Mouse (Mus musculus): ENCODE data around the gene Dcdc2a.

Gene Dcdc2a

DNA sequence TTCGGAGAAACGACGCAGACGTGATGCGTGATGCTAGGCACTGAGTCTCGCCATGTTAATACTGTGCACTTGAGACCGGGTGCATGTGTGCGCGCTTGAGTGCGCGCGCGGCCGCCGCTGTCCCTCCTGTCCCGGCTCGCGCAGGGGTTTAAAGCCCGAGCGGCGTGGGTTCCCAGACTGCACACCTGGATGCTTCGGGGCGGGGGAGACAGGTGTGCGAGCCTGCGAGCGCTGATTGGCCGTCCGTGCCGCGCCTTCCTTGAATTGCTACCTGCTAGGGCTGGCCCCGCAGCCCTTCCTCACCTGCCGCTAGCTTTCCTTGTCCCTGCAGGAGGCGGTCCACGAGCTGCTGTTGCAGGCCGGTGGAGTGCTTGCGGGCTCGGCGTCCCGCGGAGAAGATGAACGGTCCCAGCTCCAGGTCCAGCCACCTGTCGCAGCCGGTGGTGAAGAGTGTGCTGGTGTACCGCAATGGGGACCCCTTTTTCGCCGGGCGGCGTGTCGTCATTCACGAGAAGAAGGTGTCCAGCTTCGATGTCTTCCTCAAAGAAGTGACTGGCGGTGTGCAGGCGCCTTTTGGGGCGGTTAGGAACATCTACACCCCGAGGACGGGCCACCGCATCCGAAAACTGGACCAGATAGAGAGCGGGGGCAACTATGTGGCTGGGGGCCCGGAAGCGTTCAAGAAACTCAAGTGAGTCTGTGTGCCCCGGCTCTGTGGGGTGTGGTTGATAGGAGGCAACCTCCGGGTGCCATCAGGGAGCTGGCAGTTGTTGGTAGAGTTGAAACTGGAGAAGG is at the start of gene Dcdc2a:
Gene Dcdc2a (plus strand): TSS at position 132 of the 795 bp plus-strand sequence.
- DNase-seq: no peak

DNA sequence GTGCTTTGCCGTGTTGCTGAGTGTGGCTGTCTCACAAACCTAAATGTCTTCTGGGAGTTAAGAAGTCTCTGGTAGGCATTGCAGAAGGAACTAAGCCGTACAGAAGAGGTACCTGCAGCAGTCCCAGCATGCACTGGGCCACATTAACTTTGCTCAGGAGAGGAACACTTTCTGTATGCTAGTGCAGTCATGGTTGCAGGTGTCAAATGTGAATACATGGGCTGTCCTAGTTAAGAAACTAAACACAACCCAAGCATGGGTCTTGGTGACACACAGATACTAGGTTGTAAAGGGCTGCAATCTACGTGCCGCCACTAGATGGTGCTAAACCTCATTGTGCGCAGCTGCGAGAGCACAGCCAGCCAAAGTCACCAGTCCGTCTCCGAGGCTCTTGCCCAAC is 48.7 kb upstream of the Dcdc2a start:
- DNase-seq: peak; percentile 57

DNA sequence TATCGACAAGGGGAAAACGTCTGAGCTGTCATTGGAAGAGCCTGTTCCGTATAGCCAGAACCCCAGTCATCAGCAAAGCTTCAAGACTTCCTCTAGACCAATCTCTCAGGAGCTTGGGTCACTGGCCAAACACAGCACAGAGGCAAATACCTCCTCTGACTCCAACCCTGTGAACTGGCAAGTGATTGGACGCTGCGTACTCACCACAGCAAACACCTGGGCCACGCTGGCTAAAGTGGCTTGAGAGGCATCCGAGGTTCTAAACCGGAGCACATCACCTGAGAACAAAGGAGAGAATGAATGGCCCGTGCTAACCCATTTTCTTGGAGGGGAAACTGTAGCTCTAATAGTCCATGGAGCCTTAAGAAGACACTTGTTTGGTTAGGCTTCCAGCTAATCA is 37.5 kb upstream of the Dcdc2a start:
- DNase-seq: no peak

DNA sequence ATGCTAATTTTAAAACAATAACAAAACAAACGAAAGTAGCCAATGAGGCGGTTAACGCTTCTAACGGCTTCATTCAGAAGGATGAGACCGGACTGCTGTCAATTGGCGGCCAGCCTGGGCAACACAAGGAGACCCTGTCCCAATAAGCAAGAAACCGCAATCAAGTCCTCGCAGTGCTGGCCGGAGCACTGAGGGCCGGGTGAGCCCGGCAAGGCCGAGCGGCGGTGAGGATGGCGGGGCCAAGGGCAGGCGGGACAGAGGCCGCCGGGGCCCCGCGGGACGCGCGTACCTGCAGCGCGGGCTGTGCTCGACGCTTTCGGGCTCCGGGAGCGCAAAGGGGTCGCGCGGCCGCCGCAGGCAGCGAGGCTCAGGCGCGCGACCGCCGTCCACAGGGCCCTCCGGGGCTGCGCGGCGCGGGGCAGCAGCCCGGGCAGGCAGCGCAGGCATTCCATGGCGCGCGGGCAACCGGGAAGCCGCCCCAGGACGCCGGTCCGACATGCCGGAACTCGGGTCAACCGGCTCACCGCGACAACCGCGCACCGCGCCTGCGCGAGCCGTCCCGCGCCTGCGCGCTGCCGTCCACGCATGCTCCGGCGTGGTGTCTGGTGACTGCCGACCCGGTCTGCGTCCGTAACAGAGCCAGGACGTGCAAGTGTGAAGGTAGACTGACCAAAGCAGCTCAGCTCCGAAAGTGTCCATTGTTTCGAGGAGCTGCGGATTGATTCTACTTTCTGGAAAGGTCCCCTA is 35.8 kb upstream of the Dcdc2a start, which contains the start of gene Mrs2:
Gene Mrs2 (minus strand): TSS at position 587 of the 747 bp plus-strand sequence.
- peak; percentile 88 for DNase-seq

DNA sequence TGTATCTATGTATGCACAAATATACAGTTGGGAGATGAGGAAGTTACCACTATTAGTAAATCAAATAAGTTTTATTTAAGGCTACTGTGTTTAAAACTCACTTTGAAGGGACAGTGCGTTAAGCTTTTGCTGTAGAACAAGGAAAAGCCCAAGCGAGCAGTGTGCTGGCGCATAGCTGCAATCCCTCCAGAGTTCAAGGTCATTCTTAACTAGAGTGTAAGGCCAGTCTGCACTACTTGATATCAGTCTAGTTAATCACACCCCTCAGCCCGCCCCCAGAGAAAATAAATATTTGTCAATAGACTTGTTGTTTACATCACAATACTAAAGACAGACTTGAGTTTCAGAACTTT is 35.3 kb upstream of the Dcdc2a start:
- DNase-seq: no peak

DNA sequence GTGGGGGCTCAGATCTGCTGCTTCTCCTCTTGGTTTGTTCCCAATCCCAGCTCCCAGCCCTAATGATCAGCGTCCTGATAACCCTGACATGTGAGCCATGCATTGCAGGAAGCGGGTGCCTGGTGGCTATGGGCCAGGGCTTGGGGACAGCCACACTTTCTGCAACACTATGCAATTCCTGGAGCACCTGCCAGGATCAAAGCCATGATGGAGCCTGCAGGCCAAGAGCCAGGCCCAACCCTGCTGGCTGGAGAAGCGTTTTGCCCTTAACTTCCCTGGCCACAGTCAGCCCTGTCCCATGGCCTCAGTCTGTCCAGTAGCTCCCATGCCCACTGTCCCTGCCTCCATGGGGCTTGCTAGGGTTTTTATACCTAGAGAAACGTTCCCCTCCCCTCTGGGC is 33.4 kb upstream of the Dcdc2a start:
- DNase-seq: no peak

DNA sequence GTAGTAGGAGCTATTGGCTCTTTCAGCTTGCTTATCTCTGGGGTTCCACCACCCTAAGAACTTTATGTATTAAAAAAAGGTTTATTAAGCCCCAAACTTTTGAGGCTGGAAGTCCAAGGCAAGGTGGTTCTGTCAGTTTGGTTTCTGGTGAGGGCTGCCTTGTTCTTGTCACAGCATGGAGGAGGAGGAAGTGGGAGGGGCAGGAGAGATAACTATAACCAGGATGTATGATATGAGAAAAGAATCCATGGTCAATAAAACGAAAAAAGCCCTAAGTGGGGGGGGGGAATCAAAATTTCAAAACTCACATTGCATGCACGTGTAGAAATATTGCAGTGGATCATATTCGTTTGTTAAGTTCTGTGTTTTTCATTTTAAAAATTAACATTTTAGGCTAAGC is 32.7 kb upstream of the Dcdc2a start:
- no peak for DNase-seq

DNA sequence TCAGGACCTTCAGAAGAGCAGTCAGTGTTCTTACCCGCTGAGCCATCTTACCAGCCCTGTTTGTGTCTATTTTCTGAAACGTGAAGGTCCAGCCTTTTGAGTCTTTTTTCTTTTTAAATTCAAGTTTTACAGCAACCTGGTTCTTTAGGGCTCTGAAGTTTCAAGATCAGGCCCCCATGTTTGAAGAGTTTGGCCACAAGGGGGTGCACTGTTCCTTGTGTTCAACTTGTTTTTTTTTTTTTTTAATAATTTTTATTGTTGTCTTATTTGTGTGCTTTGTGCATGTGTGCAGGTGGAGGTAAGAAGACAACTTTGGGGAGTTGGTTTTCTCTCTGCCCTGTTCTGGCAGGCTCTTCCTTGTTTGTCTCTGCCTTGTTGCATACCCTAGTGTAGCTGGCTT is 31.1 kb upstream of the Dcdc2a start:
- DNase-seq: peak; percentile 38

DNA sequence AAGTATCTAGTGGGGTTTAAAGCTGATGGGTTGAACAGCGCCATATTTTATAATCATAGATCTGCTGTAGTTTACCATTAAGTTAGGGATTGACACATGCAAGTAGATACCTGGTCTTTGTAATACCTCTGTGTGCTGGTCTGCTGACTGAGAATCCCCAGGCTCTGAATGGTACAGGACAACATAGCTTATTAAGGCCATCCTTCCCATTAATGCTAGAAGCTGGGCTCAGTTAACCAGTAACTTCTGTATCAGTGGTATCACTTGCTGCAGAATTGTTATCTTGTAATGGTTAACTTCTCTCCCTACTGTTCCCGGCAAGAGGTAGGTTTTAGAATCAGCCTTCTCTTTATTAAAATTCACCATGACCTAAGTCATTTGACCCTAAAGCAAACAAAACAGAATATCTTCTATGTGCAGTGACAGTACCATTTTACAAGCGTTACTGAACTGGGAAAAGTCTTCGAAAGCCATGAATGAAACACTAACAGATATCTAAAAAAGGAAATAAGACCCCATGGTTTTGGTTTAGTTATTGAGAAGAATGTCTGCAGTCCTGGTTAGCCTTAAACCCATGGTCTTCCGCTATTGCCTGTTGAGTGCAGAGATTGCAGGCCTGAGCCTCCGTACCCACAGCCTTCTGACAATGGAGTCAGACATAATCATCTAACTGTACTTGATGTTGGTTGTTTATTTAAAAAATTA is 29.2 kb upstream of the Dcdc2a start:
- DNase-seq: no peak

DNA sequence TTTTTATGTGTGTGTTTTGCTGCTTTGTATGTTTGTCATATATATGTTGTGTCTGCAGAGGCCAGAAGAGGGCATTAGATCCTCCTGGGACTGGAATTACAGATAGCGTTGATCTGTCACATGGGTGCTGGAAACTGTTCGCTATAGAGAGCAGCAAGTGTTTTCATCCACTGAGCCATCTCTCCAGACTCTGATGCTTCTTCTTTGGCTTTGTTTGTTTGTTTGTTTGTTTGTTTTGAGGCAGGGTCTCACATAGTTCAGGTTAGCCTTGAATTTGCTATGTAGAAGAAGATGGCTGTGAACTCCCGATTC is 28.7 kb upstream of the Dcdc2a start:
- no peak for DNase-seq

DNA sequence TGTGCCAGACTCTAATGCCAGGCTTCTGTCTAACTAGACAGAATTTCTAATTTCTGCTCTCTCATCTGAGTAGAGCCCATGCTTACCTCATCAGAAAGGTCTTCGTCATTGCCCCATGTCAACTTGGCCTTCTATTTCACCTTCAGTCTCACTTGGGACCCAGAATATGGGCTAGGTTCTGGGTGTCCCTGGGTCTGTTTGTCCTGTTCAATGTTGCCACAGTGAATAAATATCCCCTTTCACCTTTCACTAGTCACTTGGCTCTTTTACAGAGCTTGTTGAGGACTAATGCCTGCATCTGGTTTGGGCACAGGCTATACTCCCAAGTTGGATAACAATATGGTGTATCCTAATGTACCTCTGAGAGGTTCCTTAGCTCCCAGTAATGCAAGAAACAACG is 16.3 kb upstream of the Dcdc2a start:
- no peak for DNase-seq

DNA sequence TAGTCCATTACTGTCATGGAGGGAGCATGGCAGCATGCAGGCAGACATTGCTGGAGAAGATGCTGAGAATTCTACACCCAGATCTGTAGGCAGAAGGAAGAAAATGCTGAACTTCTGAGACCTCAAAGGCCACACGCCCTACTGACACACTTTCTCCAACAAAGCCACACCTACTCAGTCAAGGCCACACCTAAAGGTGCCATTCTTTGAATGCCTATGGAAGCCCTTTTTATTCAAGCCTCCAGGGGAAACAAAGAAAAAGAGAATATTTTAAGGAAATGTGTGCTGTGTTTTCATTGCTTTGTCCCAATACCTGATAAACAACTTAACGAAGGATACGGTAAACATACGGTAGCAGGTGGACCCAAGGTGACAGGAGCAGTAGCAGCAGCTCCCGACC is 3.1 kb upstream of the Dcdc2a start:
- no peak for DNase-seq

DNA sequence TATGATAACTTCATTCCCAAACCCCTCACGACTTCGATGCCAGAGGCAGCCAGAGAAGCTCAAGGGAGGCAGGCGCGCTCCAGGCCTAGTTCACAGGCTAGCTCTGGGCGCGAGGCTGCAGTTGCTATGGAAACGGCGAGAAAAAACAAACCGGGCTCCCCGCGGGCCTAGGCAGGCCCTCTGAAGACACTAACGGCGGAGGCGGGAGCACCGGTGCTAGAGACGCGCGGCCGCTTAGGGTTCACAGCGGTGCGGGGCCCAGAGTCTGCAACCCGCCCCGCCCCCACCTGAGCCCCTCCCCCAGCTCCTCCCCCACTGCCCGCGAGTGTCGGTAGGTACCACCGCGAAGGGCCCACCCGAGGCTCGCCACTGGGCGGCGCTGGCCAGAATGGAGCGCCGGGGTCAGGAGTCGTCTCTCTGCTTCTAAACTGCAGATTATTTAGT is 671 bp upstream of the Dcdc2a start:
- DNase-seq: peak; percentile 67

DNA sequence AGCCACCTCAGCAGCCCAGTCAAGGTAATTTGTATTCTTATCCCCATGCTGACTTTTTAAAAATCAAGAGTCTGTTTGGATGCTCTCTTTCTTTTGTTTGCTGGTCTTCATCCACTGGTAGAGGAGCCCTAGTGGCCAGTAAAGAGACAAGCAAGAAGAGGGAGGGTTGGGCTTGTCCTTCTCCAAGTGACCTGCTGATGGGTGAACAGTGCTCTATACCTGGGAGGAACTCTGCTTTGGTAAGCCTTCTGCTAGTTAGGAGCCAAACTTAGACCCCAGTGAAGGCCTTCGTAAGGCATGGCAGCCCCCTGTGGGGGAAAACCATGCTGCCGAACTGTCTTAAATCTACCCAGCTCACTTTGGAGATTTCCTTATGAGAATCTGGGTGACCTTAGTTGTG is 10.9 kb downstream of the Dcdc2a start:
- no peak for DNase-seq

DNA sequence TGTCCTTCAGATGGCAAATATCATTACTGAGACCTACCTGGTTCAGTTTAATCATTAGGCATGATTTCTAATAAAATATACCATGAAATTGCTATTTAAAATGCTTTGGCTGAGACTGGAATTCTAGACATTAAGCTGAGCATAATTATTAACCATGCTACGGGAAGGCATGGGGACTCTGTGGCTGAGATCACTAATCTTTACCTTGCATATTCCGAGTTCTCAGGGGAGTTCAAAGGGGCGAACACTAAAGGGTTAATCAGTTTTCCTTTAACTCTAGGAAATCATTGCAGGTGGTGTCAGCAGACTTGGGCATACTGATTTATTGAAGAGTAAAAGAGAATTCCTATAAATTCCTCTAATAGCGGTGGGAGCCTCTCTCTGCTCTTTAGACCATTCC is 11.4 kb downstream of the Dcdc2a start:
- DNase-seq: no peak

DNA sequence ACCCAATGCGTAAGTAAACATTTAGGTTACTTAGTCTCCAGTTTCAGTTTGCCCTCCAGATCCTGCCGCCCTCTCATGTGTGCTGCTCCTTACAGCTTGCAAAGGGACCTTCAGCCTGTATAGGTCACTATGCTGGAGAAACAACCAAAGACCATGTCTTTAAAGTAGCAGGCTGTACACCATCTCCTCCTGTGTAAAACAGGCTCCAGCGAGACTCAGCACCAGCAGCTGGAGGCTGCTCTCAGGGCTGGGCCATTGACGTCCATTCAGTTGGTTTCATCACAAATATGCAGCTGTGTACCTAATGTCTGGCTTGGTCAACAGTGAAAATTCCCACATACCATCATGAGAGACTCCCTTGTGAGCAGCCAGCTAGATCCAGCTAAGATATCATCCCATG is 14.0 kb downstream of the Dcdc2a start:
- DNase-seq: no peak

DNA sequence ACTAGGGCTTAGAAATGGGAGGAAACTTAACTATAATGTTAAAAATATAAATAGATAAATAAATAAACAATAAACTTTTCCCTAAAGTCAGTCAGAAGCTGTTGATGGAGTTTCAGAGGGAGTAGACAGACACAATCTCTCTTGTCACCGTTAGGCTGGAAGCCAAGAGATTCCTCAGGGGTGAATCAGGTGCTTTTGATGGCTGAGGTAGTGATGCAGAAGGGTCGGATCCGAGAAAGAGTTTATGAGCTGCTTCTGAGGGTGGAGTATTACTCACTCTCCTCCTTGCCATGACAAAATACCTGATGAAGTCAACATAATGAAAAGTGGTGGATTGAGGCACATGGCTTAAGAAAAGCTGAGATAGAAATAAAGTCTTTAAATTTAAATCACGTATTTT is 15.0 kb downstream of the Dcdc2a start:
- no peak for DNase-seq

DNA sequence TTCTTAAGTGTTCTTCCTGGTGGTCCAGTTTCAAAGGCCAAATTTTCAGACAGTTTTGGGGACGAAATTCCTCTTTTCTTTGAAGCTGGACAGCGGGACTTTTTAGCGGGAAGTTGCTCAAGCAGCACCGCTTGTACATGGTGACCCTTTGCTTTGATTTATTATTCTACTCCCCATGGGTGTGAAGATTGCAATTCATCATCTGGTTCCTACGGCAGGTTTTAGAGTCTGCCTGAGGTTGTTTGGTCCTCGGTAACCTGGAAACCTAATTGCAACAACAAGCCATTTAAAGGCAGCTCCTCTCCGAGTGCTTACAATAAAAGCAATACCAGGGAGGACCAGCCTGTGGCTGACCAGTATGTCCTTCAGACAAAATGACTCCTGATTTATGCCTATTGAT is 21.5 kb downstream of the Dcdc2a start:
- DNase-seq: no peak

DNA sequence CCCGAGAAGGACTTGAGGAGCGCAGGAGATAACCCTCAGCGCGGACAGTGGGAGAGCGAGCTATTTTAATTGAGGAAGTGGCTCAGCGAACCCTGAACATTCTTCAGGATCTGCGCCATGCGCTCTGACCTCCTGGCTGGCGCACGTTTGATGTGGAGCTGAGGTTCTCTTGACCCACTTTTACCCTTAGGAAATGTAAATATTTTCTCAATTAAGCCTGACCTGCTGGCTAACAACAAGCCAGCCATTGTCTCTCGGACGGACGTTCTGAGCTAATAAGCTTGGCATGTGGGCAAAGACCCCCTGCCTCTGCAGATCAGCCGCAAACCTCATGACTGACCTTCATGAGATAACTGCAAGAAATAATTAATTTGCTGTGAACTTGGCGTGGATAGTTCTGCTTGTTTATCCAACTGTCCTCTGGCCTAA is 27.4 kb downstream of the Dcdc2a start:
- no peak for DNase-seq

DNA sequence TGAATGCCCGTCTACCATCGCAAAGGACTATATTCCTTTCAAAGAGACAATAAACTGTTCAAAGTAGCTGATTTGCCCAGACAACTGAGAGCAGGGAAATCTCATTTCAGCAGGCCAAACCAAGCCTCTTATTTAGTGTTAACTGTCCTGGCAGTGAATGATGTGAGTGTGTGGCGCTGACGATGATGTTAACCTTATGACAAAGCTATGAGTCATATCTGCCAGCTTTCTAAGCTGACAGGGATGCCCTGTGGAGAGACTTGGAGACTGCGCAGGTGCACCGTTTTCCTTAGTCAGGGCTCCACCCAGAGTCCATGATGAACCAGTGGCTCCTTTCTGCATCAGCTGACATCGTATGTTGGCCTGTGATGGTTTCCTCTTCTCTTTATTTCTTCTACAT is 29.3 kb downstream of the Dcdc2a start:
- no peak for DNase-seq

DNA sequence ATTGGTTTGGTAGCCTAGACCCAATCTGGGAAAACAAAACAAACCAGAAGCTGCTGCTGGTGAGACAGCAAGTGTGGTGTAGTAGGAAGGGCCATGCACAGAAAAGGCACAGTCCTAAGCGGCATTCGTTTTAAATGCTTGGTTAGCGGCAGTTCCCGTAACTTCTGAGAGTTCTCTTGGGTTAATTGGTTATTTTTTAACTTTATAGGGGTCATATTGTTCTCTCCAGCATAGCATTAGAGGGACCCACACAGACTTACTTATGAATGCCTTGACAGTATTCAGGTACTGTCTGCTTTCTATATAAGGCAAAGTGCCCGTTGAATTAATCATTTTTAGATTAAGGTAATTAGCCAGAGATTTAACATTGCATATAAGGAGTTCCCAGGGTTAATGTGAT is 35.5 kb downstream of the Dcdc2a start:
- no peak for DNase-seq

DNA sequence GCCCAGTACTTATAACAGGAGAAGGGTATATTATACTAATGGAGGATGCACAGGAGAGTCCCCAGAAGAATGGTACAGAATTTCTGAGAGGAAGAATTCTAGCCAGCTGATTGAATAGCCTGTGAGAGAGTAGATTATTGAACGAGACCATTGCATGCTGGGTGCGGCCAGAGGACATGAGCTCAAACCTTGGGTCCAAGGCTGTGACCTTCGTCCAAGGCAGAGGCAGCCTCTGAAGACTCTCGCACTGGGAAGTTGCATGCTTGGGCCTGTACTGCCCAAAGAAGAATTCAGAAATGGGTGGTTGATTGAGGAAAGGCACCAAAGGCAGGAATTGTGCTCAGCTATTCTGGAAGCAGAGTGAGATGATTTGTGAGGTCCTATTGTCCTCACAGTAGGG is 38.0 kb downstream of the Dcdc2a start:
- DNase-seq: no peak

DNA sequence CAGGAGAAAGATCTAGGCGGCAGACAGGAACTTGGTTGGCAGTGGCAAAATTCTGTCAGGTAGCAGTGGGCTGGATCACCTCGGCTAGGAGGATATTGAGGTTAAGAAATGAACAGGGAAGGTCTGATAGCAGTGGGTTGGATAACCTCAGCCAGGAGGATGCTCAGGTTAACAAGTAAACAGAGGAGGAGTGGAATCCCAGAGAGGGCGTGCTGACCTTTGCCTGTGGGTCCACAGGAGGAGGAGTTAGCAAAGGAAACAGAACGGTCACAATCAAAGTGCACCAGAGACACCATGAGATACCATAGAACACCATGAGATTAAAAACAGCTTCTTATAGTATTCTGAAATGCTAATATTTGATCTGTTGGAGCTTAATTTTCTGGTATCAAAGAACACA is 38.6 kb downstream of the Dcdc2a start:
- no peak for DNase-seq

DNA sequence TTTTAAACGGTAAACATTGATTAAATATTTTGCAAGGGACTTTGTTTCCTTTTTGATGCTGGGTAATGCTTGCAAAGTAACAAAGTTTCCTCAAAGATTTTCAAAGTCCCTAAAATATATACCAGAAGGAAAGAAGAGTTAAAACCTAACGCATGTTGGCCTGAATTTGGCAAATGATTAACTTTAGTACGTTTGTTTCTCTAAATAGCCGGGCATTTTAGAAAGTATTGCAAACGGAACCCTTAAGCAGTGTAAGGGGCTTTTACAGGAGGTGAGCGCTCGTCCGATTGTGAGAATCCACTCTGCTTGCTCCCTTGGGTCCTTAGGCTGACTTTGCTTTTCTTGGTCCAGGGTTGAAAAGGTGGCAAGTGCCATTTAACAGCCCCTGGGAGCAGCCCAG is 41.5 kb downstream of the Dcdc2a start:
- no peak for DNase-seq

All from thymus, postnatal 14 days (tissue).